Mouse (Mus musculus): Measurements from ENCODE around the gene Foxk1.

Foxk1 gene

GRCm38 (mm10) chr5:142420317-142420716 lies 19.0 kb downstream of the Foxk1 start:
- DNase-seq (ENCODE audit: low spot score in 2 of 2) = no peak

- no peak for DNase-seq (ENCODE audit: low spot score in 2 of 2)
Measured at GRCm38 (mm10) chr5:142420920-142421319, 19.6 kb downstream of the Foxk1 start.

- DNase-seq (ENCODE audit: low spot score in 2 of 2) = no peak
Measured at GRCm38 (mm10) chr5:142421886-142422285, 20.6 kb downstream of the Foxk1 start.

GRCm38 (mm10) chr5:142423141-142423540 lies 21.8 kb downstream of the Foxk1 start:
- no peak for DNase-seq (ENCODE audit: low spot score in 2 of 2)

GRCm38 (mm10) chr5:142423701-142424100 lies 22.4 kb downstream of the Foxk1 start:
- no peak for DNase-seq (ENCODE audit: low spot score in 2 of 2)

GRCm38 (mm10) chr5:142424627-142425349 lies 23.5 kb downstream of the Foxk1 start:
- DNase-seq (ENCODE audit: low spot score in 2 of 2) = peak; percentile 56

- DNase-seq (ENCODE audit: low spot score in 2 of 2) = no peak
Measured at GRCm38 (mm10) chr5:142426476-142426875, 25.2 kb downstream of the Foxk1 start.

GRCm38 (mm10) chr5:142427876-142428275 lies 26.6 kb downstream of the Foxk1 start:
- DNase-seq (ENCODE audit: low spot score in 2 of 2) = no peak

- no peak for DNase-seq (ENCODE audit: low spot score in 2 of 2)
Measured at GRCm38 (mm10) chr5:142428691-142429090, 27.4 kb downstream of the Foxk1 start.

GRCm38 (mm10) chr5:142431029-142431428 lies 29.7 kb downstream of the Foxk1 start:
- DNase-seq (ENCODE audit: low spot score in 2 of 2) = no peak

GRCm38 (mm10) chr5:142431811-142432434 lies 30.6 kb downstream of the Foxk1 start:
- no peak for DNase-seq (ENCODE audit: low spot score in 2 of 2)

GRCm38 (mm10) chr5:142432695-142433094 lies 31.4 kb downstream of the Foxk1 start:
- DNase-seq (ENCODE audit: low spot score in 2 of 2) = no peak

GRCm38 (mm10) chr5:142434052-142434451 lies 32.8 kb downstream of the Foxk1 start:
- DNase-seq (ENCODE audit: low spot score in 2 of 2) = peak; percentile 51 to 80

GRCm38 (mm10) chr5:142435736-142436135 lies 34.4 kb downstream of the Foxk1 start:
- DNase-seq (ENCODE audit: low spot score in 2 of 2) = no peak

GRCm38 (mm10) chr5:142438380-142438938 lies 37.2 kb downstream of the Foxk1 start:
- no peak for DNase-seq (ENCODE audit: low spot score in 2 of 2)

GRCm38 (mm10) chr5:142439911-142440432 lies 38.7 kb downstream of the Foxk1 start:
- DNase-seq (ENCODE audit: low spot score in 2 of 2) = no peak

- DNase-seq (ENCODE audit: low spot score in 2 of 2) = peak; percentile 69 to 74
Measured at GRCm38 (mm10) chr5:142440451-142441147, 39.3 kb downstream of the Foxk1 start.

- DNase-seq (ENCODE audit: low spot score in 2 of 2) = no peak
Measured at GRCm38 (mm10) chr5:142441332-142442044, 40.2 kb downstream of the Foxk1 start.

GRCm38 (mm10) chr5:142442045-142442440 lies 40.7 kb downstream of the Foxk1 start:
- DNase-seq (ENCODE audit: low spot score in 2 of 2) = no peak

GRCm38 (mm10) chr5:142443514-142443913 lies 42.2 kb downstream of the Foxk1 start:
- DNase-seq (ENCODE audit: low spot score in 2 of 2) = no peak

GRCm38 (mm10) chr5:142443994-142444393 lies 42.7 kb downstream of the Foxk1 start:
- DNase-seq (ENCODE audit: low spot score in 2 of 2) = no peak
